Comparison of ENCODE assay signal across 32 mouse cellular contexts in genomic region chr15:102975034-102975433, GRCm38 (mm10). TPM values are rescaled to one million over a fixed set of nuclear protein-coding genes. Genes with fewer than 3 reads are reported as not detected.
DNase-seq lines count a peak whose midpoint lies in the region; ATAC-seq and TF ChIP-seq lines count a peak whose summit lies in the region.
"Had no signal": no experiment of that assay in that cellular context is flagged by ENCODE, and none has a peak within 500 bp of the region (broad histone marks: within the 10 kb centered on the region; RNA-seq: fewer than 3 reads in every experiment).

No protein-coding gene starts in this region.

- H3K9ac ChIP-seq in kidney, embryonic 14.5 days (ENCODE audit: low read depth, low read length), result peak overlapping the region; percentile 99
- peak overlapping the region; percentile 76 for H3K9ac ChIP-seq in limb, embryonic 11.5 days (ENCODE audit: low read length)
- peak overlapping the region; percentile 93 for H3K9ac ChIP-seq in neural tube, embryonic 15.5 days (replicated peaks)
- H3K9ac ChIP-seq: embryonic facial prominence, embryonic 13.5 days; forebrain, embryonic 13.5 days; hindbrain, embryonic 15.5 days; intestine, embryonic 15.5 days; liver, embryonic 14.5 days; lung, embryonic 14.5 days had no signal

- no peak for TF ChIP-seq POLR2A in myocyte (IDR thresholded peaks at IDR 0.05; ENCODE audit: insufficient read length, low read depth)

- peak overlapping the region; percentile 89 for H3K4me2 ChIP-seq in kidney, embryonic 14.5 days (replicated peaks; ENCODE audit: low read depth, low read length)
- peak overlapping the region; percentile 53 for H3K4me2 ChIP-seq in limb, embryonic 11.5 days (ENCODE audit: low read depth, severe bottlenecking)
- peak overlapping the region; percentile 95 for H3K4me2 ChIP-seq in myocyte (ENCODE audit: low read depth)
- H3K4me2 ChIP-seq in neural tube, embryonic 15.5 days, result peak overlapping the region; percentile 70
- H3K4me2 ChIP-seq: embryonic facial prominence, embryonic 13.5 days; forebrain, embryonic 13.5 days; hindbrain, embryonic 15.5 days; lung, embryonic 14.5 days had no signal

- H3K27me3 ChIP-seq in kidney, embryonic 14.5 days (ENCODE audit: control insufficient read depth, insufficient read depth, low read length), result peaks cover 14% of the 10 kb centered on the region
- H3K27me3 ChIP-seq in limb, embryonic 11.5 days (ENCODE audit: control insufficient read depth, insufficient read depth, low read length), result peaks cover 75% of the 10 kb centered on the region
- no peaks in the 10 kb centered on the region for H3K27me3 ChIP-seq in myocyte (ENCODE audit: control insufficient read depth, insufficient read depth, insufficient read length)
- H3K27me3 ChIP-seq in neural tube, embryonic 15.5 days (replicated peaks), result peaks cover 24% of the 10 kb centered on the region; the same call in 1 of the 2 replicates

- H3ac ChIP-seq in myocyte (ENCODE audit: control insufficient read depth, insufficient read length), result peak overlapping the region; percentile 64

- peaks cover 25% of the 10 kb centered on the region for H3K4me1 ChIP-seq in kidney, embryonic 14.5 days (ENCODE audit: control insufficient read depth, insufficient read depth, low read length)
- peaks cover 31% of the 10 kb centered on the region for H3K4me1 ChIP-seq in limb, embryonic 11.5 days (ENCODE audit: control insufficient read depth, insufficient read depth, low read length)
- H3K4me1 ChIP-seq in neural tube, embryonic 15.5 days, result peaks cover 28% of the 10 kb centered on the region
- H3K4me1 ChIP-seq: embryonic facial prominence, embryonic 13.5 days; forebrain, embryonic 13.5 days; hindbrain, embryonic 15.5 days; intestine, embryonic 15.5 days had no signal

- peaks cover 100% of the 10 kb centered on the region for H3K79me2 ChIP-seq in myocyte (ENCODE audit: control insufficient read depth, insufficient read depth)

- DNase-seq in kidney, postnatal 4 days, result no peak
- no peak for DNase-seq in limb, embryonic 11.5 days (ENCODE audit: low spot score)
- DNase-seq in adipocyte (ENCODE audit: low spot score), result no peak
- DNase-seq in heart, postnatal 36 days, result no peak
- DNase-seq: adrenal gland, adult 8-10 months; B cell, adult 2 months; cerebellum, adult 11-12 months; cerebellum, postnatal 25 days; embryo, embryonic 11 days; left cerebral cortex, postnatal 4 days; lung, embryonic 14.5 days; midbrain, embryonic 14.5 days; retina, postnatal 1 day; thymus, postnatal 25 days had no signal

- ATAC-seq in kidney, embryonic 14.5 days (ENCODE audit: low FRiP score, low TSS enrichment), result no peak
- no peak for ATAC-seq in limb, embryonic 11.5 days (ENCODE audit: insufficient number of reproducible peaks, low FRiP score, low TSS enrichment, low read depth)
- no peak for ATAC-seq in neural tube, embryonic 15.5 days (ENCODE audit: low FRiP score)
- ATAC-seq: forebrain, embryonic 13.5 days; intestine, embryonic 15.5 days had no signal

- peak overlapping the region; percentile 70 for H3K4me3 ChIP-seq in kidney, embryonic 14.5 days (ENCODE audit: low read length)
- H3K4me3 ChIP-seq in limb, embryonic 11.5 days (ENCODE audit: low read depth, low read length), result peak overlapping the region; percentile 33
- peak overlapping the region; percentile 92 for H3K4me3 ChIP-seq in myocyte
- H3K4me3 ChIP-seq in neural tube, embryonic 15.5 days (replicated peaks), result peak overlapping the region; percentile 64
- H3K4me3 ChIP-seq: embryonic facial prominence, embryonic 13.5 days; forebrain, embryonic 13.5 days; heart, embryonic 10.5 days; hindbrain, embryonic 15.5 days; intestine, embryonic 15.5 days had no signal

- intact Hi-C loops in heart, postnatal 36 days (cut with DNase I), result no loop called here

- peak overlapping the region; percentile 96 for H3K27ac ChIP-seq in kidney, embryonic 14.5 days (ENCODE audit: low read depth, low read length)
- peak overlapping the region; percentile 84; the same call in 1 of the 2 replicates for H3K27ac ChIP-seq in limb, embryonic 11.5 days (replicated peaks; ENCODE audit: low read depth, low read length)
- peak overlapping the region; percentile 95 for H3K27ac ChIP-seq in neural tube, embryonic 15.5 days (replicated peaks)
- H3K27ac ChIP-seq: embryonic facial prominence, embryonic 13.5 days; forebrain, embryonic 13.5 days; heart, embryonic 10.5 days; hindbrain, embryonic 15.5 days; intestine, embryonic 15.5 days; liver, embryonic 14.5 days had no signal

- 2% methylated on average over 7 of the region's 7 CpGs for WGBS in kidney, embryonic 14.5 days
- WGBS in limb, embryonic 11.5 days, result 2% methylated on average over 7 of the region's 7 CpGs
- 3% methylated on average over 7 of the region's 7 CpGs for WGBS in neural tube, embryonic 15.5 days

- no peaks in the 10 kb centered on the region for H3K36me3 ChIP-seq in kidney, embryonic 14.5 days (ENCODE audit: control insufficient read depth, insufficient read depth, low read length)
- H3K36me3 ChIP-seq in limb, embryonic 11.5 days (ENCODE audit: control insufficient read depth, insufficient read depth, low read length), result no peaks in the 10 kb centered on the region
- H3K36me3 ChIP-seq in myocyte (ENCODE audit: control insufficient read depth, insufficient read depth), result no peaks in the 10 kb centered on the region
- H3K36me3 ChIP-seq in neural tube, embryonic 15.5 days, result no peaks in the 10 kb centered on the region
- H3K36me3 ChIP-seq: embryonic facial prominence, embryonic 13.5 days; heart, embryonic 10.5 days; hindbrain, embryonic 15.5 days; intestine, embryonic 15.5 days had no signal

- H3K9me3 ChIP-seq in kidney, embryonic 14.5 days (ENCODE audit: control insufficient read depth, low read length), result no peaks in the 10 kb centered on the region
- H3K9me3 ChIP-seq in limb, embryonic 11.5 days (ENCODE audit: control insufficient read depth, low read length), result no peaks in the 10 kb centered on the region
- H3K9me3 ChIP-seq in neural tube, embryonic 15.5 days (replicated peaks), result no peaks in the 10 kb centered on the region
- H3K9me3 ChIP-seq: embryonic facial prominence, embryonic 13.5 days; forebrain, embryonic 13.5 days; heart, embryonic 10.5 days; hindbrain, embryonic 15.5 days; intestine, embryonic 15.5 days had no signal

TF ChIP-seq in myocyte, 11 proteins besides CTCF, POLR2A, EP300 and RAD21:
- TF ChIP-seq TCF12 (IDR thresholded peaks at IDR 0.05; ENCODE audit: insufficient read depth, poor library complexity, severe bottlenecking), result no peak
- TF ChIP-seq MAX (IDR thresholded peaks at IDR 0.05; ENCODE audit: low read depth), result no peak
- no peak for TF ChIP-seq SRF (IDR thresholded peaks at IDR 0.05; ENCODE audit: control insufficient read depth, insufficient read length, low read depth)
- TF ChIP-seq USF1 (IDR thresholded peaks at IDR 0.05; ENCODE audit: low read depth), result no peak
- no peak for TF ChIP-seq MYOD1 (IDR thresholded peaks at IDR 0.05; ENCODE audit: control insufficient read depth in 1 of 3, insufficient read length in 2 of 3, low read depth in 2 of 3)
- no peak for TF ChIP-seq TCF3 (IDR thresholded peaks at IDR 0.05; ENCODE audit: insufficient read length, low read depth)

RNA-seq across cellular contexts. Expression of gene Hoxc9, which starts 1.2 kb away (rescaled TPM):
- polyA plus RNA-seq in kidney, embryonic 14.5 days (2014; fragmentation: Nextera tagmentation; extraction: Ambion mirVana), result 10.3 and 10.7 TPM in 2 replicates
- polyA plus RNA-seq in limb, embryonic 11.5 days (2014; fragmentation: Nextera tagmentation; extraction: Ambion mirVana), result 4.4 and 6.1 TPM in 2 replicates
- polyA plus RNA-seq in myocyte (2012; fragmentation: generic; extraction: Trizol), result 10.5 TPM
- polyA plus RNA-seq in neural tube, embryonic 15.5 days (2015; fragmentation: Nextera tagmentation; extraction: Ambion mirVana), result 19.7 and 30.9 TPM in 2 replicates
- total RNA-seq in heart, postnatal 36 days (2021), result not detected
- total RNA-seq: hematopoietic stem cell, adult 5-6 weeks; layer of hippocampus, adult 18-20 months; layer of hippocampus, postnatal 14 days; left cerebral cortex, adult 8-10 months; left cerebral cortex, postnatal 4 days; megakaryocyte-erythroid progenitor cell, adult 5-6 weeks had no signal
- polyA plus RNA-seq: embryonic facial prominence, embryonic 13.5 days; forebrain, embryonic 13.5 days; heart, embryonic 16.5 days; lung, embryonic 14.5 days; midbrain, embryonic 14.5 days; spleen, adult 2 months had no signal

RNA-seq across cellular contexts. Expression of gene Hoxc5, which starts 7.8 kb away (rescaled TPM):
- polyA plus RNA-seq in kidney, embryonic 14.5 days (2014; fragmentation: Nextera tagmentation; extraction: Ambion mirVana), result 5.1 and 5.8 TPM in 2 replicates
- polyA plus RNA-seq in limb, embryonic 11.5 days (2014; fragmentation: Nextera tagmentation; extraction: Ambion mirVana), result 8.3 and 9.1 TPM in 2 replicates
- polyA plus RNA-seq in myocyte (2012; fragmentation: generic; extraction: Trizol), result 1.2 TPM
- polyA plus RNA-seq in neural tube, embryonic 15.5 days (2015; fragmentation: Nextera tagmentation; extraction: Ambion mirVana), result 14.6 and 20.7 TPM in 2 replicates
- not detected for total RNA-seq in heart, postnatal 36 days (2021)
- total RNA-seq: hematopoietic stem cell, adult 5-6 weeks; layer of hippocampus, adult 18-20 months; layer of hippocampus, postnatal 14 days; left cerebral cortex, adult 8-10 months; left cerebral cortex, postnatal 4 days; megakaryocyte-erythroid progenitor cell, adult 5-6 weeks had no signal
- polyA plus RNA-seq: forebrain, embryonic 13.5 days had no signal

RNA-seq across cellular contexts. Expression of gene Hoxc10, which starts 8.4 kb away (rescaled TPM):
- 62.9 and 64.5 TPM in 2 replicates for polyA plus RNA-seq in kidney, embryonic 14.5 days (2014; fragmentation: Nextera tagmentation; extraction: Ambion mirVana)
- 43.9 and 56.2 TPM in 2 replicates for polyA plus RNA-seq in limb, embryonic 11.5 days (2014; fragmentation: Nextera tagmentation; extraction: Ambion mirVana)
- polyA plus RNA-seq in myocyte (2012; fragmentation: generic; extraction: Trizol), result 43.5 TPM
- 51.3 and 71.0 TPM in 2 replicates for polyA plus RNA-seq in neural tube, embryonic 15.5 days (2015; fragmentation: Nextera tagmentation; extraction: Ambion mirVana)
- total RNA-seq in heart, postnatal 36 days (2021), result not detected
- total RNA-seq: hematopoietic stem cell, adult 5-6 weeks; layer of hippocampus, adult 18-20 months; layer of hippocampus, postnatal 14 days; left cerebral cortex, adult 8-10 months; left cerebral cortex, postnatal 4 days; megakaryocyte-erythroid progenitor cell, adult 5-6 weeks had no signal
- polyA plus RNA-seq: forebrain, embryonic 13.5 days; heart, embryonic 16.5 days; hindbrain, embryonic 15.5 days; liver, embryonic 14.5 days; lung, embryonic 14.5 days; midbrain, embryonic 14.5 days; spleen, adult 2 months had no signal

RNA-seq across cellular contexts. Expression of gene Hoxc8, which starts 15.4 kb away (rescaled TPM):
- 12.6 and 13.8 TPM in 2 replicates for polyA plus RNA-seq in kidney, embryonic 14.5 days (2014; fragmentation: Nextera tagmentation; extraction: Ambion mirVana)
- 4.6 and 4.8 TPM in 2 replicates for polyA plus RNA-seq in limb, embryonic 11.5 days (2014; fragmentation: Nextera tagmentation; extraction: Ambion mirVana)
- 0.71 TPM for polyA plus RNA-seq in myocyte (2012; fragmentation: generic; extraction: Trizol)
- polyA plus RNA-seq in neural tube, embryonic 15.5 days (2015; fragmentation: Nextera tagmentation; extraction: Ambion mirVana), result 56.5 and 108 TPM in 2 replicates
- not detected for total RNA-seq in heart, postnatal 36 days (2021)
- total RNA-seq: hematopoietic stem cell, adult 5-6 weeks; layer of hippocampus, adult 18-20 months; layer of hippocampus, postnatal 14 days; left cerebral cortex, adult 8-10 months; left cerebral cortex, postnatal 4 days; megakaryocyte-erythroid progenitor cell, adult 5-6 weeks had no signal
- polyA plus RNA-seq: embryonic facial prominence, embryonic 13.5 days; forebrain, embryonic 13.5 days; heart, embryonic 16.5 days; lung, embryonic 14.5 days; midbrain, embryonic 14.5 days; spleen, adult 2 months had no signal

RNA-seq across cellular contexts. Expression of gene Hoxc11, which starts 20.8 kb away (rescaled TPM):
- 2.9 and 4.4 TPM in 2 replicates for polyA plus RNA-seq in kidney, embryonic 14.5 days (2014; fragmentation: Nextera tagmentation; extraction: Ambion mirVana)
- polyA plus RNA-seq in limb, embryonic 11.5 days (2014; fragmentation: Nextera tagmentation; extraction: Ambion mirVana), result 5.5 and 5.9 TPM in 2 replicates
- polyA plus RNA-seq in myocyte (2012; fragmentation: generic; extraction: Trizol), result 20.5 TPM
- polyA plus RNA-seq in neural tube, embryonic 15.5 days (2015; fragmentation: Nextera tagmentation; extraction: Ambion mirVana), result 2.1 and 5.6 TPM in 2 replicates
- total RNA-seq in heart, postnatal 36 days (2021), result not detected
- total RNA-seq: adrenal gland, adult 8-10 months; hematopoietic stem cell, adult 5-6 weeks; layer of hippocampus, adult 18-20 months; layer of hippocampus, postnatal 14 days; left cerebral cortex, adult 8-10 months; left cerebral cortex, postnatal 4 days; megakaryocyte-erythroid progenitor cell, adult 5-6 weeks; MEL had no signal
- polyA plus RNA-seq: embryonic facial prominence, embryonic 13.5 days; forebrain, embryonic 13.5 days; heart, embryonic 10.5 days; heart, embryonic 16.5 days; hindbrain, embryonic 15.5 days; intestine, embryonic 15.5 days; liver, embryonic 14.5 days; lung, embryonic 14.5 days; midbrain, embryonic 14.5 days; spleen, adult 2 months; testis, adult 2 months had no signal

Comparison
In these comparisons a context has a peak if more than half of its experiments do, and no peak if none do; other contexts are left out.
1. H3K4me3 ChIP-seq: peak in every context shown above with its lines; median percentile 92 in myocyte; 70 in kidney, embryonic 14.5 days; 64 in neural tube, embryonic 15.5 days; 33 in limb, embryonic 11.5 days.